Mouse (Mus musculus) ovary, postnatal 36 days (tissue): ENCODE results near the gene Slc9a8.

ENCODE experiments used
- DNase-seq: peaks from one replicate; pipeline ENCODE4 v3.0.0; 2022; ENCODE audit warnings: low spot score, mixed read lengths

Slc9a8 gene

DNA sequence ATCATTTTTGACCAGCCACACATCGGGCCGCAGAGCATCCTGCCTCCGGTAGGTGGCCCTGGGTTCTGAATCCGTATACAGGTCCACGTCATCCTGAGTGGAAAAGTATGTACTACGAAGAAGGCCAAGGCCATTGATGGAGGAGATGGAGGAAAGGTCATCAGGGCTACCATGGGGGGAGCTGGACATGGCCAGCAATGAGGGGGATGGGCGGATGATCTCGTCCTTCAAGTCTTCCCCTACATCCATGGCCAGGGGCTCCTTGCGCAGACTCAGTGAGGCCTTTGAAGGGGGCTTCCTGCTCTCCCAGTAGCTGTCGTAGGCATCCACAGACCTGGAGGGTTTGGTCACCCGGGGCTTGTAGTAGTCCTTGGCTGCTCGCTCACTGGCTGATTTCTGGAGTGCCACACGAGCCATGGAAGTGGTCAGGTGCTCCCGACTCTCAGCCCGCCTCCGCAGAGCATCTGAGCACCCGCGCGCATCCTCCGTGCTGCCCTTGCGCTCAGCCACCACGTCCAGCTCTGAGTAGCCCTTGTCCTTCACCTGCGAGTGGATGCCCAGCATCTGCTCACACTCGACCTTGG is 62.4 kb downstream of the Slc9a8 start:
- DNase-seq, result no peak

DNA sequence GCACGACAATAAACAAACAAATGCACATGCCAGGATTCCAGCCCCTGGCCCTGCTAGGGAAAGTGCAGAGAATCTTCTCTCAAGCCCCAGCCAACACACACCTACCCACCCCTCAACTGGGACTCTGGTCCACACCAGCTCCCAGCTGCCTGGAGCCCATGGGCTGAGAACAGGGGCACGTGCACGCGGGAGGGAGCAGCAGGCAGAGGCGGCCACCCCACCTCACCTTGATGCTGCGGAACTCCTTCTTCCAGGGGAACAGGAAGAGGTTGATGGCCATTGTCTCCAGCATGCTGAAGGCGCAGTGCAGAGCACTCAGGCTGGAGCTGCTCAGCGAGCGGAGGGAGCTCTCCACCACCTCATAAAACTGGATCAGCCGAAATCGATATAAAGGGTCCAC is 63.4 kb downstream of the Slc9a8 start:
- no peak for DNase-seq

GRCm38 (mm10) chr2:167485501-167486377 is 64.2 kb downstream of the Slc9a8 start:
- peak; percentile 43 for DNase-seq

DNA sequence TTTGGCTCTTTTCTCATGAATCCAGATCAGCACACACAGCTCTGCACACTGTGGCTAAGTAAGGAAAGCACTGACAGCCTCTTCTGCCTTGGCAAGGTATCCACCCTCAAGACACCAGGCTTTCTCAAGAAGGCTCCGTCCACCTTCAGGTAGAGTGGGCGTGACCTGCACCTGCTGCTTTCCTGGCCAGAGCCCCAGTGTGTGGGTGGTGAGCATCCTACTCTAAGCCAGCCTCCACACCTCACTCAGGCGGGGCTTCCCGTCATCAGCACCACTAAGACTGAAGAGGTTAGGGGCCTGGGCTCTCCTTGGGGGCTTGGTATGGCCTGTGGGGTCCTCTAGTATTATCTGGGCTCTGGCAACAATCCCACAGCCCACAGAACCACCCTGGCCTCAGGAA is 65.1 kb downstream of the Slc9a8 start:
- no peak for DNase-seq

DNA sequence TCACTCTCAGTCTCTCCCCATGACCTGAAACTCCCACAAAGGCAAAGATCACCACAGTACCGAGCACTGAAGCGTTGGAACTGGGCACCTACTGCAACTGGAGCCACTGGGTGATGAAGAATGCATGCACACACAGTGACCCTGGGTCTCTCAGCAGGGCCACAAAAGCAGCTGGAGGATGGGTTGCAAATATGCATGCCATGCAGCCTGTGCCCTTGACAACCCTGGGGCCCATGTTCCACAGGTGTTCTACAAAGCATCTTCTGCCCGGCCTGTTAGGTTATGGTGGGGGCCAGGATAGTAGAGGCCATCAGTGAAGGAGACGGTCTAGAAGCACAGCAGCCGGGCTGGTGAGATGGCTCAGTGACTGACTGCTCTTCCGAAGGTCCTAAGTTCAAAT is 66.0 kb downstream of the Slc9a8 start:
- no peak for DNase-seq

DNA sequence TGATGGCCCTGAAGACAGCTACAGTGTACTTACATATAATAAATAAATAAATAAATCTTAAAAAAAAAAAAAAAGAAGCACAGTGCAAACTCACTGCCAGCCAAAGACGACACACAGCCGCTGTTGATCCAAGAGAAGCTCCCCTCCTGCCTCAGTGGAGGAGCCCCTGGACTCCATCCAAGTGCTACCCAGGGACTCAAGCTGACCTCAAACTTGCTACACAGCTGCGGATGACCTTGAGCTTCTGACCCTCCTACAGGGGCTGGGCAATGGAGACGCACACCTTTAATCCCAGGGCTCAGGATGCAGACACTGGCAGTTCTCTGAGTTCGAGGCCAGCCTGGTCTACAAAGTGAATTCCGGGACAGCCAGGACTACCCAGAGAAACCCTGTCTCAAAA is 66.5 kb downstream of the Slc9a8 start:
- DNase-seq, result no peak

DNA sequence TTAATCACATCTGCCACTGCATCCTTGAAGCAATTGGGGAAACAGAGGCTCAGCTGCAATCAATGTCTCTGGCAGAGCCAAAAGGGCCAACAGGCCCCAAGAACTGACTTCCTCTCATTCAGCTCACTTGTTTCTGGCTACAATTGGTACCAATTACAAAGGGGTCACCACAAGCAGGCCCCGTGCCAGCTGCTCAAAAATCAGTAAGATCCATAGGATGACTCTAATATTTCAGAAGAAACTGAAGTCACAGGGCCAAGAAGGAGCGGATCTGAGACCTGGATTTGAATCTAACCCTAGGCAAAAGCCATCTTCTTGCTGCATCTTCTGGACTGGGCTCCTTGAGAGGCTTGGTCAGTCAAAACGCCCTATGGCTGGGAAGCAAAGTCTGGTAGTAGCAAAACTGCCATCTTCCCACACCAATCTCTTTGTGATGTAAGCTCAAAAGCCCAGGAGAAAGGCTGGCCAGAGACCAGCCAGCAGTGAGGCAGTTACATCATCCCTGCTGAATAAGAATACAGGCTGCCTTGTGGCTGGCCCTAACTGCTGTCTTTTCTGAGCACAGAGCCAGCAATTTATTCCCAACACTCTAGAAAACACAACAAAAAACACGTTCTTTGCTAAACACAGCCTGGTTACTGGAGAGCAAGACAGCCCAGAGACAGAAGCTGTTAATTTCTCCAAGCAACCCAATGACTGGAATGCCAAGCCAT is 69.5 kb downstream of the Slc9a8 start:
- no peak for DNase-seq

GRCm38 (mm10) chr2:167491757-167492708 is 70.5 kb downstream of the Slc9a8 start, which contains the start of gene Rnf114:
Gene Rnf114 (plus strand): TSS chr2:167492645.
- peak; percentile 51 for DNase-seq

DNA sequence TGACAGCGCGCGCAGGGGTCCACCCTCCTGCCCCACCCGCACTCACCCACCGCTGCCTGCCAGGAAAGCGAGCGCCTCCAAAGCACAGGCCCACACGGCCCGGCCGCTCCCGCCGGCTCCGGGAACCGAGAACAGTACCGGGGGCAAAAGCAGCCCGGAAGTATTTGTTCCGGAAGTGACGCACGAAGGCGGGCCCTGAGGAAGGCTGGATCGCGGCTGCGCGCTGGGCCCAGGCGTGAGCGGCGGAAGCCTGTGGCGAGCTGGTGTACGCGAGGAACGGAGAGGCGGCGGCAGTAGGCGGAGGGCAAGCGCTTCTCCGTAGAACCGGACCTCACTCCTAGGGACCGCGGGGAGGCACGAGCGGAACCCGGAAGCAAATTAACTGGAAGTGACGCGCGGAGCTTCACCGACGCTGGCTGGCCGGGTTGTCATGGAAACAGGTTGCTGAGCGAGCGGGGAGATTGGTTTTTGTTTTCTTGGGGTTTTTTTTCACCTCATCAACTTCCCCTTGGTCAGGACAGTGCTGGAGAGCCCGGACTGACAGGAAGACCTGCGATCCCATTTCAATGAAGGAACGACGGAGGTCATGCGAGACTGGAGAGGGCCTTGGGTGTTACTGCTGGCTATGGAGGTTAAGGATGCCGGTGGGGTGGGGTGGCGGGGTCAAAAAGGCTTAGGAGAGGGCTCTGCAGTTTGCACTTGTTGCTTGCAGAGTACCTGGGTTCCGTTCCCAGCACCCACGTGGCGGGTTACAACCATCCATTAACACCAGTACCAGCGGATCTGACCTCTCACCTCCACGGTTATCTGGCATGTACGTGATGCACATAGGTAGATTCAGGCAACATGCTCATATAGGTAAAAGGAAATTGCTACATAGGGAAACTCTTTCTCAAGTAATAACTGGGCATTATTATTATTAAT is 71.5 kb downstream of the Slc9a8 start, which contains the start of gene Spata2:
TSS of gene Spata2 (minus strand) at position 175 of the 924 bp plus-strand sequence.
- DNase-seq, result peak; percentile 92

GRCm38 (mm10) chr2:167496437-167496836 is 74.9 kb downstream of the Slc9a8 start:
- DNase-seq, result no peak

DNA sequence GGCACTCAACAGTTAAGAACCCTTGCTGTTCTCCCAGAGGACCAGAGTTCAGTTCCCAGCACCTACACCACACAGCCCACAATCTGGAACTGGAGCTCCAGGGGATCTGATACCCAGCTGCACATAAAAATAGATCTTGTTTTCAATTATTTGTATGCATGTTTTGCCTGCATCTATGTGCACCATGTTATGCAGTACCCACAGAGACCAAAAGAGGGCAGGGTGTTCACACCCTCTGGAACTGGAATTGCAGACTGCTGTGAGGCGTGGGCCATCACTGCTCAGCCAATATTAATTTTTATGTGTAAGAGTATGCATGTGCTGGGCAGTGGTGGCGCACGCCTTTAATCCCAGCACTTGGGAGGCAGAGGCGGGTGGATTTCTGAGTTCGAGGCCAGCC is 75.8 kb downstream of the Slc9a8 start:
- DNase-seq, result no peak

GRCm38 (mm10) chr2:167502554-167503252 is 81.2 kb downstream of the Slc9a8 start:
- no peak for DNase-seq

GRCm38 (mm10) chr2:167503253-167503895 is 81.9 kb downstream of the Slc9a8 start:
- peak; percentile 87 for DNase-seq

DNA sequence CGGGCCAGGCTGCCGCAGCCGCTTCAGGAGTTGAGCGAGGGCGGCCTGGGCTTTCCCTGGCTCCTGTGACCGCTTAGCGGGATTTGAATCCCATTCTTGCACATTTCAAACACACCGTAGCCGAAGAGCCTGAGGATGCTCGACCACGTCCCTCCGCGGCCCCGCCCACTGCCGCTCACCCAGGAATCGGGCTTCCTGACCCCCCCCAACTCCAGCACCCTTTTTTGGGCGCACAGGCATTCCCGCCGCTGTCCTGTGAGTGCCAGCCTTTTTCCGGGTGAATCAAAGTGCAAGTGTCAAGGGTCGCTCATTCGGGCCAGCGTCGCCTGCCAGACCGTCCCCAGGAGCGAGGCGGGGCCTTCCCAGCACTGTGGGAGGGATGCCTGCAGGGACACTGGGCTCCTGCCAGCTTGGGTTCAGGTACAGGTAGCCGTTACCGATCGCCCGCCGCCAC is 82.4 kb downstream of the Slc9a8 start:
- peak; percentile 57 for DNase-seq

GRCm38 (mm10) chr2:167505127-167505526 is 83.6 kb downstream of the Slc9a8 start:
- no peak for DNase-seq

DNA sequence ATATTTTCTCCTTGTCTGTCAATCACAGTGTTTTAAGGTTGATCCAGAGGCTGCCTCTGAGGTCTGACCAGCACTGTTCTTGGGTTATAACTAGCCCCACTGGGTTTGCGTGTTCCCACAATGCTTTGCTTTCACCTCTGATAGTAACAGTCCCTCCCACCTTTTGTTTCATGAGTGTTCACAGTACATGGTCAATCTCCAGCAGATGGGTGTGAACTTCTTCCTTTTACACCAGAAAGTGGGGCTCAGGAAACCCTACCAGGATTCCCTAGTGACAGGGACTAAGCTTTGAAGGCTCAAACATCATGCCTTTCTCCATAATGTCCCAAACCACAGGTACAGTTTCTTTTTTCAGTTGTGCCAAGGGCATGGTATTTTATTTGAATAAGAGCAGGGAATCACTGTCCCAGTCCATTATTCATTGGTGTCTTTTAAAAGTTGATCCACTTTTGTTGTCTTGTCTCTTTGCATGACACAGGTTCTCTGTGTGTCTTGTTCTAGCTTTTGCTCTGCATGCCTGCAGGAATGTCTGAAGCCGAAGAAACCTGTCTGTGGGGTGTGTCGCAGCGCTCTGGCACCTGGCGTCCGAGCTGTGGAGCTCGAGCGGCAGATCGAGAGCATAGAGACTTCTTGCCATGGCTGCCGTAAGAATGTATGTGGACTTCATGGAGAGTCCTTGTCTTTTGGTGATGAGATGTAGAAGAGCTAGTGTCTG is 85.2 kb downstream of the Slc9a8 start:
- no peak for DNase-seq

DNA sequence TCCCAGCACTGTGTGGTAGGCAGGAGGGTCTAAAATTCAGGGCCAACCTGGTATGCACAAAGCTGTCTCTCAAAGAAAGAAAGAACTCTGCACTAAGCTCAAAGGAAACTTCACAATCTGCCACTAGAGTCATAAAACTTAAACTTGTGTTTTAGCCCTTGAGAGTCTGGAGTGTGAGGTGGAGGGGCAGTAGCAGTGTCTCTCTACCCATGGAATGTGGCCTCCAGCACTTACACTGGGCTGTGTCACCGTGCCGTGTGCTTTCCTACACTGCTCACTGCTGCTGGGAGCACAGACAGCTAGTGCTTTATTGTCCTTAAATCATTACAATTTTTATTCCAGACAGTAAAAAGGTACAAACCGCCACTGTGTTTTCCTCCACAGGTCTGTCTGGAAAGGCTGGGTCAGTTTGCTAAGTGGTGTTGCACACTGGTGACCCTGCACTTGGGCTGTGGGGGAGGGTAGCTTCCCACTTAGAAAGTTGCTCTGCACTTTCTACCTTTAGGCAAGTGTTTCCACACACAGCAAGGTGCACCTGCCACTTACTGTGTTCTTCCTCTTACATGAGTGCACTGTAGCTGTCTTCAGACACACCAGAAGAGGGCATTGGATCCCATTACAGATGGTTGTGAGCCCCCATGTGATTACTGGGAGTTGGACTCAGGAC is 86.3 kb downstream of the Slc9a8 start:
- no peak for DNase-seq

GRCm38 (mm10) chr2:167508569-167508968 is 87.1 kb downstream of the Slc9a8 start:
- no peak for DNase-seq
